Mouse (Mus musculus) adrenal gland, postnatal 36 days (tissue): ENCODE results near the gene Llgl2. TPM values are rescaled to one million over a fixed set of nuclear protein-coding genes. Genes with fewer than 3 reads are reported as not detected.

Experiments
- DNase-seq, 2 experiments: peaks; one replicate each; pipeline ENCODE4 v3.0.0; 2021; ENCODE audit warnings: mixed read lengths in 1 of 2
- long read RNA-seq, 2 experiments: library from polyadenylated mRNA; stranded (forward); transcript quantifications; one replicate each; pipeline ENCODE4 v2.0.0; 2021; ENCODE audit warnings: borderline sequencing depth in 2 of 2
- total RNA-seq, 2 experiments: library from RNA; stranded (reverse); gene quantifications; 2 replicates each; pipeline ENCODE4 v1.2.3; 2021

Llgl2 gene
- 10 to 100 TPM in 1 of 2 experiments, 1 to 10 TPM in 1; 4.9 to 10.9 TPM for total RNA-seq
- long read RNA-seq, experiment 1, partial matches to known transcripts = 1 of 2 reads
- long read RNA-seq, experiment 1, other reads (novel, unspliced or antisense) = 1 of 2 reads
- long read RNA-seq, experiment 2, partial matches to known transcripts = 0 of 4 reads
- long read RNA-seq, experiment 2, other reads (novel, unspliced or antisense) = 1 of 4 reads

DNA sequence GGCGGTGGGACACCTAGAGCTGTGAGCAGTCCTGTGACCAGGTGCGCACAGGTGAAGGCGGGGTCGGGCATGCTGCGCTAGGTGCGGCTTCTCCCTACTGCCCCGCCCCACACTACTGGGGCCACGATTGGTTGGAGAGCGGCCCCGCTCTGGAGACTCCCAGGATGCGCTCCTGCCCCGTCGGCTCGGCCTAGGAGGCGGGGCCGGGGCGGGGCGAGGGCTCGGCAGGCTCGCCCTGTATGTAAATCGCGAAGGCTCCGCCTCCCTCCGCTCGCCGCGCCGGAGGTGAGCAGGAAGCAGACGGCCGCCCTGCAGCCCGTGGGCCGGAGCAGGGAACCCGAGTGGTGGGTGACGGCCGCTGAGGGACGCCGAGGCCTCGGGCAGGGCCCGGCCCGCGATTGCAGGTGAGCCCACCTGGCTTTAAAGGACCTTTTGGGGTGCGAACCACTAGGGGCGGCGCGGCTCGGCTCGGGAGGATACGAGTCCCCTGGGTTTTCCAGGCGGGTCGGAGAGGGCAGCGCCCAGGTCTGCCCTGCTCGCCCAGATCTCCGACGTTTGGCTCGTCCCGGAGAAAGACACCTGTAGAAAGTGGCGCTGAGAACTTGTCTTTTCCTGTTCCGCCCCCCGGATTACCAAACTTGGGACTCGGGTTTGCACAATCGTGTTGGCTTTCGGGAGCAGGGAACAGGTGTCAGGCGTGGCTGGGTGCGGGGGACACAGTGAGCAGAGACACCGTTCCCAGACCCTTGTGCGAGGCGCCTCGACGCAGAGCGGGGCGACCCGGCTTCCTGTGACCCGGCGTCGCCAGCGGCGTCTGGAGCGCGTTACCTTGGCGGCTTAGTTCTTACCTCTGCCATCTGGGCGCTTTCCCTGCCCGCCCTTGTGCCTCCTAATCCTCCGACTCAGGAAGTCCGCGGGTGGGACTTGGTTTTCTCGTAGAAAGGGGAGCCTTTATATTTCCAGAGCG, at the start of gene Llgl2:
TSS of gene Llgl2 (plus strand) at position 276 of the 967 bp plus-strand sequence.
- peak; percentile 94 to 98 for DNase-seq

DNA sequence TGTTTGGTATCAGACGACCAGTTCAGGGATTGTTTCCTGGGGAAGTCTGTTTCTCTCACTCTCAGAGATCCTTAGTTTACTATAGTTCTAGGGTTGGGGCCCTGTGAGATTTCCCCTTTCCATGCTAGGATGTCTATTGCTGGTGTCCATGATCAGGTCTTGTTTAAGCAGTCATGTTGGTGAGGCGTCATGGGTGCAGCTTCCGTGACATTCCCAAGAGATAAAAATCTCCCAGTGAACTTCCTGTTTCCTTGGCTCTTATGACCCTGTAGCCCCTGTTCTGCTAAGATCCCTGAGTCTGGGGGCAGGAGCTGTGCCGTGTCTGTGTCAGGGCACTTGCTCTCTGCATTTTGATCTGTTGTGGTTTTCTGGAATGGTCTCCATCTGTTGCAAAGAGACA, 49.2 kb upstream of the Llgl2 start:
- no peak for DNase-seq

DNA sequence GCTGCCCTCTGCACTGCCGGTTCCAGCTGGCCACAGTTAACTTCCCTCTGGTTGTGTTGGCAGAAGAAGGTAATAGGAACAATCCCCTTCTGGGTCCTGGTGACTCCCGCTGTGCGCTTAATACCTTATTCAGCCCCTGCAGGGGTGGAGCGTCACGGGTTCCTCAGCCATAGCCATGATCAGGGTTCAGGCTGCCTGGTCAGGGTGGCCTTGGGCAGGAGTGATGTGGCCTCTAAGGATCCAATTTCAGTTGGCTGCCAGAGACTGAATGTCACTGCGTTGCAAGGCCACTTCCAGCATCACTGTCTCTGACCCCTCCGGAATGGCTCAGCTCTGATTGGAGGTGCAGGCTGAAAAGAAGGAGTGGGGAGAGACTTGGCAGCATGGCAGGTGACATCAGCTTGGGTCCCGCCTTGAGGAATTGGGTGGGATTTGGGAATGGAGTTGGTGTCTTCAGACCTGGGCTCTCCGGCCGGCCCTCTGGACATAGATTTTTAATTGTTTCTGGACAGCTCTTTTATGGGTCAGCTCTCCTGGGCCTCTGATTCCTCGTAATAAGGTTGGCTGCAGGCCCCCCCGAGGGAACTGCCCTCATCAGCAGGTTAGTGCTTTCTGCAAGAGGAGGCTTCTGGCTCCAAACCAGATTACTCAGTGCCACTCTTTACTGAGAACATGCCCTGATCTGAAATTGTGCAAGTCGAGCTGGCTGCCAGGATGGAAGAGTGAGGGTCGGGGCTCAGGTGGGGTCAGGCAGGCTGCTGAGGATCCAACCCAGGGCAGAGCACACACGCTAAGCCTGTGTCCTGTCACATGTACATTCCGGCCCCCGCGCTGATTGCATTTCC, 47.8 kb upstream of the Llgl2 start:
- peak; percentile 89 for DNase-seq

DNA sequence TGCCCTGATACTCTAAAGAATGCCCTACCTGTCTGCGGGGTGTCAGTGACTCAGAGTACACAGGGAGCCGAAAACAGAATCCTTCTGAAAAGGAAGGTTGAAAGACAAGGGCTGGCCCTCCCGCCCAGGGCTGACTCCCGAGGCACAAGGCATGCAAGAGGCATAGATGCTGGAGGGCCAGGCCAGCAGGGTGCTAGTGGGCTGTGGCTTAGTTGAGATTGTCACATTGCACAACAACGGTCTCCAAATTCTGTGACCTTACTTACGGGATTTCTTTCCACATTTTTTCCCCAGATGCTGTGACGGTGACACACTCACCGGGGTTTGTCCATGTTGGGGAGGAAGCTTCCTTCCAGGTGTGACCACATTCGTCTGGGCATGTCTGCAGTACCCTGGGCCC, 46.9 kb upstream of the Llgl2 start:
- peak; percentile 54 to 64 for DNase-seq

- no peak for DNase-seq
These were observed 46.1 kb upstream of the Llgl2 start for GRCm38 (mm10) chr11:115777487-115778335.

GRCm38 (mm10) chr11:115779038-115779571, 44.7 kb upstream of the Llgl2 start:
- DNase-seq = peak; percentile 92 to 93

DNA sequence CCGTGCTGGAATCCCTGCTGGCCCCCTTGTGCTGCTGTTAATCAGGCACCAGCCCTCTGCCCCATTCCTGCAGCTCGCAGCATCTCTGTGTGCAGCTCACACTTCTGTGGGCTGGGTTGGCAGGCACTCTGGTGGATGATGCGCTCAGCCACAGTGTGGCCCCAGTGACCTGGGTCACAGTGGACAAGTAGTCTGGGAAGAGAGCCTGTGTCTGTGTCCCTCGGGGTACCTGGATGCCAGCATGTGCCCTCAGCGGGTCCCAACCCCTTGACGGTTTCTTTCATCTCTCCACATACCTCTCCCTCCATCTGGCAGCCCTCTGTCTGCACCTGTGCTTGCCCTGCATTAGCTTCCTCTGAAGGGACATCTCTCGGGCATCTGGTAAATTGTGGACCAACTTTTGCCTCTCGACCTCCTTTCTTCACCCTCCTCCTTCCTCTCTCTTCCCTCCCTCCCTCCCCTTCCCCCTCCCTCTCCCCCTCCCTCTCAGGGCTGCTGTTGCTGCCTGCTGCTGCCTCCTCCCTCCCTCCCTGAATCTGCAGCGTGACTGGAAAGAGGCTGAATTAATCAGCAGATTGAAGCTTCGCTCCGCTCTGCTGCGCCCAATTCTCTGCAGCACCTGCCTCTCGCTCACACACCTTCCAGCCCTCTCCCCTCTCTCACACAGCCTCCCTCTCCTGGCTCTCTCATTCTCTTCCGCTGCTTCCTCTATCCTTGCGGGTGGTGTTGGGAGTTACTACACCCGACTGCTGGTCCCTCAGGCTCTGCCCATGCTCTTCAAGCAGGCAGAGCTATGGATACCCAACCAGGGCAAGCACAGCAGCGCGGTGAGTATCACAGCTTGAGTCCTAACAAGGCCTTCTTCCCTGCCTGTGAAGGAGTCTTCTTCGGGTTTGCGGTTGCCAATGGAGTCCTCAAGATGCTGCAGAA, 43.4 kb upstream of the Llgl2 start:
- DNase-seq = no peak

- DNase-seq = no peak
These were observed 37.4 kb upstream of the Llgl2 start for GRCm38 (mm10) chr11:115786473-115786872.

DNA sequence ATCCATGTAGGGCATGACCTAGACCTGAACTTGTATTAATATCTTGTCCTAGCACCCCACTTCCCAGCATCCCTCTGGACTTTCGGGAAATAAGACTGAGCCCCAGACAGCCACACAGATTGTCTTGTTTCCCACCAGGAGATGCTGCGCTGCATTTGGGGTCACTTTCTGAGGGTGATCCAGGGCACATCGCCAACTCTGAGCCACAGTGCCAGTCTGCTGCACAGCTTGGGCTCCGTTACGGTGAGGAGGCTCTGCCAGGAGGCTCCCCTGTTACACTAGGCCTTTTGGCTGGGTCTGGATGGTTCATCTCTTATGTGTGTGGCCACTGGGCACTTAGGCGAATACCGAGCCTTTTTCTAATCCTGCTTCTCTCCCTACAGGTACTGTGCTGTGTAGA, 34.1 kb upstream of the Llgl2 start:
- DNase-seq = no peak

DNA sequence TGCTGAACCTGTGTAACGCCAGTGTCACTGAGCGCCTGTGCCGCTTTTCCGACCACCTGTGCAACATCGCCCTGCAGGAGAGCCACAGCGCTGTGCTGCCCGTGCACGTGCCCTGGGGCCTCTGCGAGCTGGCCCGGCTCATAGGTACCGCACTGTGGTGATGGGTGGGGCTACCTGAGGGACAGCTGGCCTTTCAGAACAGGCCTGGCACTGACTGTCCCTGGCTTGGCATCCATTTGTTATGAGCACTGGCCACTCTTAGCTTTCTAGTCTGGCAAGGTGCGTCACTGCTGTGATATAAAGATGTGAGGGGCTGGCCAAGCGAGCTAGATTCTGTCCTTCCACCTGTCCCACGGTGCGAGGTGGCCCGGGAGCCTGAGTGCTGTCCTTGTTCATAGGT, 31.9 kb upstream of the Llgl2 start:
- DNase-seq = no peak

DNA sequence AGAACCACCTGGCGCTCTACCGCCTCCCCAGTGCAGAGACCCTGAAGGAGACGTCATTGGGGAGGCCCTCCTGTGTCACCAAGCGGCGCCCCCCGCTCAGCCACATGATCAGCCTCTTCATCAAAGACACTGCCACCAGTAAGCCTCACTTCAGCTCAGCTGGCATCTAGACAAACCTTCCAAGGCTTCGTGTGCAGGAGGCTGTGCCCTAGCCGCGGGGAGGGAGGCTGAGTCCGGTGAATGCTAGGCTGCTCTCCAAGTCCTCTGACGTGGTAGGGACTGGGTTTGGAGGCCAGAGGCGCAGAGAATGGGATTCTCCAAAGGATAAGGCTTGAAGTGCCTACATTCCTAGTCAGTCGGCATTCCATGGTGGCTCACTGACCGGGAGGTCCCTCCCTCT, 31.5 kb upstream of the Llgl2 start:
- peak; percentile 85 to 86 for DNase-seq

GRCm38 (mm10) chr11:115796898-115797297, 27.0 kb upstream of the Llgl2 start:
- DNase-seq = no peak

GRCm38 (mm10) chr11:115797665-115798064, 26.2 kb upstream of the Llgl2 start:
- no peak for DNase-seq

- DNase-seq = no peak
These were observed 22.9 kb upstream of the Llgl2 start for GRCm38 (mm10) chr11:115800981-115801380.

- DNase-seq = no peak
These were observed 20.7 kb upstream of the Llgl2 start for GRCm38 (mm10) chr11:115803072-115803709.

DNA sequence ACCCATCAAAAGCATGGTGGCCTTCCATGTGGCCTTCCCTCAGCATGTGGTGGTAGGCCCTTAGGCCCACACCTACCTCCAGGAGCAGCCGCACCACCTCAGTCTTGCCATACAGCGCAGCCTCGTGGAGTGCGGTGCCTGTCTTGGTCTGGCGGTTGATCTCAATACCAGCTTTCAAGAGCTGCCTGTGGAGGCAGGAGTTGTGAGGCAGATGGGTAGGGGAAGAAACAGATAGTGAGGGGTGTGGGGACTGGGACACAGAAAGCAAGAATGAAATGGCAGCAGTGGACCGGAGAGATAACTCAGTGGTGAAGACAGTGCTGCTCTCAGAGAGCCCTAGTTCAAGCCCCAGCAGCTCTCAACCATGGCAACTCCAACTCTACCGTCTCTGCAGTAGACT, 18.8 kb upstream of the Llgl2 start:
- DNase-seq = no peak

- DNase-seq = no peak
These were observed 17.7 kb upstream of the Llgl2 start for GRCm38 (mm10) chr11:115806154-115806553.

- no peak for DNase-seq
These were observed 16.5 kb upstream of the Llgl2 start for GRCm38 (mm10) chr11:115807306-115807705.

- DNase-seq = no peak
These were observed 15.9 kb upstream of the Llgl2 start for GRCm38 (mm10) chr11:115807971-115808370.
